Mouse (Mus musculus) ovary, adult 18-20 months (tissue): ENCODE data around the gene Fam213a.
A peak's percentile ranks its signal among the peaks of the same experiment; 100 is the strongest.
"Not testable (repeated sequence)": the region's sequence is repeated elsewhere in the genome, so short reads cannot be mapped to it uniquely, and the experiment has no call there.

ENCODE experiments used
- DNase-seq: peaks from one replicate; pipeline ENCODE4 v3.0.0; 2022; ENCODE audit warnings: low spot score, mixed read lengths

Gene Fam213a

DNA sequence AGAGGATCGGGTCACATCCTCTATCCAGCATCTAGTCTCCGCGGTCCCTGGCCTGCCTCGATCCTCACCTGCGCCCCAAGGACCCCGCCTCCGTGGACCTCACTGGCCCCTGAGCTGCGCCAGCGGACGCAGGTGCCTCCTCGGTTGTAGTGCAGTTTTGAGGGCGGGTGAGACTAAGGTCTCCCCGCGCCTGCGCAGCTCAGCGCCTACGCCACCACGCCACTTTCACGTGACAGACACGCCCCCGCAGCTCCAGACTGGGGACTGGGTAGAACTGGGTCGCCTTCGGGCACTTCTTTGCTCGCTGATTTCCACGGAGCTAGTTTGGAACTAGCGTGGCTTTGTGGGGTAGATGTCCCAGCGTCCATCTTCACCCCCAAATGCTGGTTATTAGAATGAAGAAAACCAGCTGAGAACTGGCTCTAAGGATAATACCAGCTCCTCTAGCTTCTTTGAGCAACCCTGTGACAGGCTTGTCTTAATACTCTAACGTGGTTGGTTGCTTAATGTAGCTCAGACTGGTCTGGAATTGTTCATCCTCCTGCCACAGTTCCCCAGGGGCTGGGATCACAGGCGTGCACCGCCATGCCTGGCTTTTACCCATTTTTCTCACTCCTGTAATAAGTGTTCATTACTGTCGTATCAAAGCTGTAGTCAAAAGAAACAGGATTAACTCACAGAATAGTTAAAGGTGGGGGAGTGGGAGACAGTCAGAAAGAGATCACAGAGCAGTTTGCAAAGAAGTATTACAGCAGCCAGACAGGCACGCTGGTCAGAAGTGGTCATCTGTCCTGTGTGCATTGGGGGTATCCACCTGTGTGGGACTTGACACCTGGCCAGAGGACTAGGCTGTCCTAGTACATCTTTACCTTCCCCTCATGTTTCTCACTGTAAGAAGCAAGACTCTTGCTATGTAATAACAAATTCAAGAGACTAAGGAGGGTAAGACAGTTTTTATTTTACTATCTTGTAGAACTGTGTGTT, at the start of gene Fam213a:
Fam213a (minus strand) TSS at position 159 of the 984 bp plus-strand sequence.
- DNase-seq, result peak; percentile 85

DNA sequence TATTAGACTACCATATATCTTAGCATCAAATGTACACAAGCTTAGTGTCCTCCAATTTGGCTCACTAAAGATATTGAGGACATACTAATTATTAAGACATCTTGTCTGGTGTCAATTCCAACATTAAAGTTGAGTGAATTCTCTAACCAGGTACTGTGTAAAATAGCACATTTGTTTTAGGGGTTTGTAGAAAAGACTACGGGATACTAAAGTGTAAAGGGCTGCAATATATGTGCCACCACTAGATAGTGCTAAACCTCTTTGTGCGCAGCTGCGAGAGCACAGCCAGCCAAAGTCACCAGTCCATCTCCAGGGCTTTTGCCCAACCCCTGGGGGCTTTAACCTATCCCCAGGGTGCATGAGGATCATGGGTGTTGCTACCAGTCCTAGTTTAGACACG, 39.6 kb upstream of the Fam213a start:
- DNase-seq, result not testable (repeated sequence)

DNA sequence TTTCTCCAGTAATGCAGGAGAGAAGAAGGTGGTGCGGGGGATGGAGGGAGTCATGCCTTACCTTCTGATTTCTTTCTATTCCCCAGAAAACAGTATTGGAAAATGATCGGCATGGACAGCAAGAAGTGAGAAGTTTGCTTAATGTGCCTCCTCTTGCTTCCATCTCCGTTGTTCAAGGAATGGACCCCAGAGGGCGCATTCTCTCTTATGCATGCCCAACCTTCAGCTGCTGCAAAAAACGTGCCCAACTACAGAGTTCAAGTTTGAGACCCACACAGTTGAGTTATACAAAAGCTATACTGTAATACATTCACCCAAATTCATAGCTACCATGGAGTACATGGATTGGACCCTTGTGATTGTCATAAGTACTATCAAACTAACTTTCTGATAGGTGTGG, 38.9 kb upstream of the Fam213a start:
- DNase-seq, result no peak

DNA sequence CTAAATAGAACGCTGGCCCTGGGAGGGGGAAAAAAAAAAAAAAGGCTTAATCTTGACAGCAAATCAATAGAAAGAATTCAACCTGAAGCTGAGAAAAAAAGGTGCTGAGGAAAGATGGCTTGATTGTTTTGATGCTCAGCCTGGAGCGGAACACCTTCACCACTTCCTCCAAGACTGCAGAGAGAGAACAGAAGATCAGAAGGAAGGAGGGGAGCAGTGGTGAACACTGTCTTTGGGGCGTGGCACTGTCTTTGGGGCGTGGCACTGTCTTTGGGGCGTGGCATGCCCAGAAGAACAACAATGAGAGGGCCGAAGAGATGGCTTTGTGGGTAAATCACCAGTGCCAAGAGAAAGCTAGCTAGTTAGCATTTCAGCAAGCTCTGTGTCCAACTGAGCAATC, 36.9 kb upstream of the Fam213a start:
- DNase-seq, result no peak

DNA sequence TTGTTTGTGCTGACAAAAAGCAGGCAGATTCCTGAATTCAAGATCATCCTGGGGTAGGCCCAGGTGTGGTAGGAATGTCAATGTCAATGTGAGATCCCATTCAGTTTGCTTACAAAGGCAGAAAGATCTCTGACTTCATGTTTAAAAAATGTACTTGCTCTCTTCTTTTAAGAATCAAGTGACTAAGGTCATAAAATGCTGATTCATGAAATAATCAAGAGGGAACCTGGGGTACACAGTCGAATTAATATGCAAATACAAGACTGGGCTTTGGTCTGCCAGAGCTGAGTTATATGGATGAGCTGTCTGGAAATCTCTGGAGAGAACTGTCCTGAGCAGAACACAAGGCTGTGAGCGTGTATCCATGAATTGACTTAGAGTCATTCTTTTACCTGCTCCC, 33.8 kb upstream of the Fam213a start:
- DNase-seq, result no peak

DNA sequence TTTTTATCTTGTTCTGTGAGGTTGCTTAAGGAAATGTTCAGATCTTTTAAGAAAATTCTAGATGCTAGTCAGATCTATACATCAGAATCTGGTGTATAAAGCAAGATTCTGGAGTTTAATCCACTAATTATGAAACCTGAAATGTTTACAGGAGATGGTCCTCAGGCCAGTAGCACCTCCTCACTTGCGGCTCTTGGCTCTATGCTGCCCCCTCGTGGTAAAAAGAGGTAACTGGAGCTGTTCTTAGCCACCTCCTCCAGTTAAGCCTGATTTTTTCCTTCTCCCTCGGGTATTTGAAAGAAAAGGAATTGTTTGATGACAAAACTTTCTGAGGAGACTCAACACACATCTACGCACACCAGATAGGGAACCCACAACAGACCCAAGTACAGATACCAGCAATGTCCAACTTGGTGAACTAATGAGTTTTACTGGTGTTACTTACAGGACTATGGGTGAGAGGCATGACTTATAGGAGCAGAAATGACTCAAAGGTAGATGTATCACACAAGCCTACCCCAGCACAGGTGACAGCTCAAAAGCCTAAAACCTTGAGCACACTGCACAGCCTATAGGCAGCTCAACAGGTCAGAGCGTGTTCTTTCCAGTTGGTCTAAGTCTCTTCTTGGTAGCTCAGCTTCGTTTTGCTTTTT, 21.7 kb upstream of the Fam213a start:
- DNase-seq, result no peak

DNA sequence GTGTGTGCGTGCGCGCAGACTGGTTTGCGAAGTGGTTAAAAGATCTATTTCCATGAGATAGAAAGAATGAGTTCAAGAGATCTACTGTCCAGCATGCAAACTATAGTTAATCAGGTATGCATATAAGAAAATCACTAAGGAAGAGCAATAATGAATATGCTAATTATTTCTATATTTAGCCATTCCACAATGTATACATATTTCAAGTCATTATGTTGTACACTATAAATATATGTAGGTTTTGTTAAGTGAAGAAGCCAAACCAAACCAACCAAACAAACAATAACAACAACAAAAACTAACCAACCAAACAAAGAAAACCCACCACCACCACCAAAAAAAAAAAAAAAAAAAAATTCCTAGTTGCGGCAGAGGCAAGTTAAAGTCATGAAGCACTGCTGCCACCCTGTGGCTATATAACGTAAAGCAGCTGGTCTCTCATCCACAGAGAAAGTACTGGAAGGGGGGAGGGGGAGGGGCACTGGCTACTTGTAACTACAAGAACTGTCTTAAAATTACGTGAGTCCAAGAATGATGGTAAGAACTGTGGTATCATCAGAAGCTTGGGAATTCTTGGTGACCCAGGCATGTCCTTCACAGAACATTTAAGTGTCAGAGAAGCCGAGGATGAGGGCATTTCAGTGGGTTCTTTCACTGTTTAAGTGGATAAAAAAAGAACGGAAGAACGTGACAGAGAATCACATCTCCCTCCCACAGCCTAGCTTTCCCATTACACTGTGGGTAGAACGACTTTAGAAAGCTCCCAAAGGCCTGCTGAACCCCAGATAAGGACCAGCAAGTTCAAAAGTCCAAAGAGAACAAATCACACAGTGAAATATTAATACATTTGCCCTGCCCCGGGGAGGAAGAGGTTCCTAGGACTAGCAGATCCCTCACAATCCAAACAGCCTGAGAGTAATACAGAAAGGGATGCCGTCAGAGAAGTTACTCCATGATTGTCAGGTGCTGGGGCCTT, 19.8 kb upstream of the Fam213a start:
- peak; percentile 37 for DNase-seq

DNA sequence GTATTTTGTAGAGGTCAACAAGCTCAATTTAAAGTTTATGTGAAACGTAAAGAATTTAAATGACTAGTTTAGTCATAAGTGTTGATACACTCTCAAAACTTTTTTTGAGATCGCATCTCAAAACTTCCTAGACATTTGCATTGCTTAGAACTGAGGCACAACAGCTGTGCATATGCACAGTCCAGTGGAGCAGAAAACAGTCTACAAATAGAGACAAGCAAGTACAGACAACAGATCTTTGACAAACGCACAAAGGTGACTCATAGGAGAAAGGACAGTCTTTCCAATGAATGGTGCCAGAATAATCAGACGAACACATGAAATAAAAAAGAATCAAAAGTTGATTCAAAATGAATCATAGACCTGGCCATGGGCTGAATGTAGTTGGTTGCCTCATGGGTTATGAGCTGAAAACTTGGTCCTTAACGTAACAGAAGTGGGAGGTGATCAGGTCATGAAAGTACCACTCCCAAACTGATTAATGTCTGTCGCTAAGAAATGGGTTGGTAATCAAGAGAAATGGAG, 17.5 kb upstream of the Fam213a start:
- DNase-seq, result no peak

DNA sequence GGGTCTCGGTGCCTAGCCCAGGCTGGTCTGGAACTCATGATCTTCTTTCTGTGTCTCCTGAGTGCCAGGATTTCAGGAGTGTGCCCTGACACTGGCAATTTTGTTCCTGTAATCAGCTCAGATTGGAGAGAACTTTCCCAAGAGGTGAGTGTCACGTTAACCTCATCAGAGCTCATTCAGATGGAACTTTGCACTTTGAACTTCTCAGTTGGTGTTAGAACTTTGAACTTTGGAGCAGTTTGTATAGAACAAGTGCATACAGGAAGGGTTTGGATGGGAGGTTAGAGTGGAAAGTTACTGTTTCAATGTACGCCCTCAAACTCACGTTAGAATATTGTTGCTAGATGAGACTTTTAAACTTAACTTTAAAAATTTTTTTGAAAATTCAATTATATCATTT, 15.7 kb upstream of the Fam213a start:
- DNase-seq, result no peak

DNA sequence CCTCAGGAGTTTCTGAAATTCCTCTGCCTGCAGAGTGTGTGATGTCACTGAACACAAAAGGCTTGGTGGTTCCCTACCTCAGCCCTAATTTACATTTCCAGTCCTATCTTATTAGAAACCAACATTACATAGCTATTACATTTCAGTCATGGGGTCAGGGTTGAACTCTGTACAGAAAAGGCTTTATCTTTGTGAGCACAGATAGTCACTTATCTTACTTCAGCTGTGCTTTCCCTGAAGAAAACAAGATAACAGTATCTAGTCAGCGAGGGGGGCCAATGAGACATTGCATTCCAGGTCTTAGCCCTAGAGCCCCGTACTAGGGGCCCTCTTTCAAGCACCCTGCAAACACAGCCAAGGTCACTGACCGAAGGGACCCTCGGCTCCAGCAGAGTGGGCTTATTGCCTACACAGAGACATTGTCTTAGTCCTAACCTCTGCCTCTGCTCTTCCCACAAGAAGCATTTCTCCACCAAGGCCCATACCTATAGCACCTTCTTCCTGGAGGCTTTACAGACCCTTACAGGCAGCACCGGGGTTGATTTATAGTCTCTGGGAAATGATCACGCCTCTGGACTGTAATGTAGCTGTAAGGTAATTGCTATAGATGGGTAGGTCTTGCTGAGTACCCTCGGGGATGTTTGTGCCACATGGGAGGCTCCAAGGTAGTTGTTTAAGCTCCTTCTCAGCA, 12.2 kb upstream of the Fam213a start:
- no peak for DNase-seq

DNA sequence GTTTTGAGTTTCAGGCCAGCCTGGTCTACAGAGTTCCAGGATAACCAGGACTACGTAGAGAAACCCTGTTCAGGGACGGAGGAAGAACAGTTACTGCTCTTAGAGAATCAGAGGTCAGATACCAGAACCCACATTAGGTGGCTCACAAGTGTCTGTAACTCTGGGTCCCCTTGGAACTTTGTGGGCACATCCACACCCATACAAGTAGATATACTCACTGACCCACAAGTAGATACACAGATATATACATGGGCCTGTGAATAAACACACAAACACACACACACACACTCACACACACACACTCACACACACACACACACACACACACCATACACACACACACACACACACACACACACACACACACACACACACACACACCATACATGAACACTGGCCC, 11.5 kb upstream of the Fam213a start:
- no peak for DNase-seq

DNA sequence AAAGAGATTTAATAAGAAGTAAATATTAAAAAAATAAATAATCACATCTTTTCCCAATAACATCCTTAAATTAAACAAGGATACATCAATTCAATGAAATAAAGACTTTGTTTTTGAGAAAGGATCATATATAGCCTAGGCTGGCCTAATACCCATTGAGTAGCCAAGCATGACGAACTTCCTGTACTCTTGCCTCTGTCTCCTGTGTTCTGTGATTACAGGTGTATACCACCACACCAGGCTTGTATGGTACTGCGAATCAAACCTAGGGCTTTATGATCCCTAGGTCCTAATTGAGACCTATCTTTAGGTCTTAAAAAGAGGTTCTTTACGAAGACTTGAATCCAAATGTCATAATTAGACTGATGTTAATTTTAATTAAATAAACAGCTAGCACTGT, 7.7 kb upstream of the Fam213a start:
- DNase-seq, result no peak

DNA sequence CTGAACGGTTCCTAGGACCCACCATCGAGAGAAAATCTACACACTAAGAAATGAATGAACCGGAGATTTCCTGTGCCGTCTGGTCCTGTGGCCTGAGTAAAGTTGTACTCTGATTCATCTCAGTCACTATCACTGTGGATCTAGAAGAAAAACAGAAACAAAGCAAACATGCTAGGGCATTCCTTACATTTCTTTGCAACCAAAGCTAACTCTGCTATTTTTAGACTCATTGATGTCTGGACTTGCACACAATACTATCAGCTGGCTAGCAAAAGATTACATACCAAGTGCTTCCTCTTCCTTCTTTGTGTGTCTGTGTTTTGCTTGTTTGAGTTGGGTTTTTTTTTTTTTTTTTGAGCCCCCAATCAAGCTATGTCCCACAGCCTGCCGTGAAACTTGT, 3.9 kb upstream of the Fam213a start:
- no peak for DNase-seq

DNA sequence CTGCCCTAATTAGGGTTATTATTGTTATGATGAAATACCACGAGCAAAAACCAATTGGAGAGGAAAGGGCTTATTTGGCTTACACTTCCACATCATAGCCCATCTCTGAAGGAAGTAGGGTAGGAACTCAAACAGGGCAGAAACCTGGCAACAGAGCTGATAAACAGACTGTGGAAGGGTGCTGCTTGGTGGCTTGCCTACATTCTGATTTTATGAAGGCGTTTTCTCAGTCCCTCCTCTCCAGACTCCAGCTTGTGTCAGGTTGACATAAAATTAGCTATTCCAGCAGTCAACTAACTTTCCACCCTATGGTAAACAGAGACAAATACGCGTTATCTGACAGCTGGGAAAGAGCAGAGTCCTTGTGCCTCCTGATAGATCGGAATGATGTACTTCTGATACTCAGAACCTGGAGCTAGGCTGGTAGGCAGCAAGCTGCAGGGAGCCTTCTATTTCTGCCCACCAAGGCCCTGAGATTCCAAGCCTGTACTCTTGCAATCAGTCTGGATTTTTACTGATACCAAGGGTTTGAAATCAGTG, 1.2 kb upstream of the Fam213a start:
- DNase-seq, result no peak

DNA sequence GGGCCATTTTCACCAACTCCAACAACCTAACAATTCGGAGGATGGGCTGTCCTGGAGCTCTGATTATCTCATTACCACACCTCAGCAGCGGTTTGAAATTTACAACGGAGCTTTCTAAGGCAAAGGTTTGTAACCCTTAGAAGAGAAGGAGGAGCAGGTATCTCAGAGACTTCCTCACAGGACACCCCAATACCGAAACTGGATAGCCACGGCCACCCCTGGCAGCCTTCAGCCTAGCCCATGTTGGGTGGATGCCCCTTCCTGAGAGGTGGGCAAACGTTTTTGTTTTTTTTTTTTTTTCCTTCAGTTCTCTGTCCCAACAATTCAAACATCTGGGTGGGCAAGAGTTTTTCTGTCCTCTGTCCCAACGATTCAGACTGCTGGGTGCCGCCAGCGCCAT, 445 bp downstream of the Fam213a start:
- no peak for DNase-seq

DNA sequence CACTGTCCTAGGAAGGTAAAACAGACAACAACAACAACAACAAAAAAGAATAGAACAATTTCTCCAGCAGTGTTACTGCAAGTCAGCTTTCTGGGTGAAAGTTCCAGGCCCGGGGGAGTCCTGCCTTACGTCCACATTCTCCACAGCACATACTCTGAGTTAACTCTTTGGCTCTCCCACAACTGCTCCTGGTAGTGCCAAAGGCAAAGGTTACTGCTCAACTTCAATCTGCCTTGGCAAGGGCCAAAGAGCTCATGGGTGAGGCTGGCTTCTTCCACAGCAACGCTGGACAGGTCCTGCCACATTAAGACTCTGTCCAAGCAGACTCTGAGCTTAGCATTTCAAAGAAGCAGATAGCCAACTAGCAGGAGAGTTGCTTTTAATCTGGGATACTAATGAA, 1.7 kb downstream of the Fam213a start:
- DNase-seq, result no peak

DNA sequence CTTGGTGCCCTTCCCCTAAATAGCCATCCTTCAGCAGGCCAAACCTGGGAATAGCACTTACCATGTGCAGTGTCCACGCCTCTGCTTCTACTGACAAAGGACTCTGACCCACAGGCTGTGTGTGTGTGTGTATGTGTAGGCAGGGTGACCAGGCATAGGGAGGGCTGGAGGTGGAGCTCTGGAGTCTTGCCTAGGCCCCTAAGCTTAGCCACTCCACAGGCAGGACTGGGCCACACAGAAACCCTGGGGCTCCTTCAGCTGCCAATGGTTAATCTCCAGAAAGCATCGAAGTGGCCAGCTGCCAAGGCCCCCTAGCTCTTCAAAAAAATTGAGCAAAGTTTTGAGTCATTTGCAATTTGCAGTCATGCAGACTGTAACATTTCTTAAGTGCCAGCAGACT, 5.5 kb downstream of the Fam213a start:
- no peak for DNase-seq

DNA sequence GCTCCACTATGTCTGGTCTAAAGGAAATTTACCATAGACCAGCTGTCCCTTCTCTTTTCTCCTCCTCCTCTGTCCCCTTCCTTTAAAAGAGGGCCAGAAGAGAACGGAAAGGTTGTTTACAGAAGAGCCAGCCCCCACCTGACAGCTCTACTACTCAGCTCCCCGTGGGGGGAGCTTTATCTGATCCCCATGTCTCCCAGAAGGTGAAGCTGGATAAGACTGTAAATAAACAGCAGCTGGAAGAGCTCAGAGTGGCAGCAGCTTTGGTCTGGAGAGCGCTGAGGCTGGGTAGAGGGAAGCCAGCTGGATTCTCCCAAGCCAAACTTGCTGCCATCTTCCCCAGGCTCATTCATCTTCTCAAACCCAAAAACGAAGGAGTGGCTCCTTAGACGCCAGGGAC, 5.9 kb downstream of the Fam213a start:
- no peak for DNase-seq

DNA sequence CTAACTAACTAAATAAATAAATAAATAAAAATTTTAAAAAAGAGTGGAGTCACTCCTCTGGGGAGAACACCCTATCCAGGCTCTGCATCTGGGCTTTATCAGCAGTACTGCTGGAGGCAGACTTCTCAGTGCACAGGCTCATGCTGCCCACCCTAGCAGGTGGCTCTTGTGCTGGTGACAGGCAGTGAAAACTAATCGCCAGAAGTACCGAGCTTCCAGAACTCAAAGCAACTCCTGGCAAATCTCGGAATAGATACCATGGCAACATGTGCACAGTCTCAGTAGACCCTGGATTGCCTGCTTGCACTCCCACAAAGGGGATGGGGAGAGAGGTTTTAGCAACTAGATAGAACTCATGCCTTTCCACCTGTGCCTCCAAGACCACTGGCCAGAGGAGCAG, 6.7 kb downstream of the Fam213a start:
- no peak for DNase-seq

DNA sequence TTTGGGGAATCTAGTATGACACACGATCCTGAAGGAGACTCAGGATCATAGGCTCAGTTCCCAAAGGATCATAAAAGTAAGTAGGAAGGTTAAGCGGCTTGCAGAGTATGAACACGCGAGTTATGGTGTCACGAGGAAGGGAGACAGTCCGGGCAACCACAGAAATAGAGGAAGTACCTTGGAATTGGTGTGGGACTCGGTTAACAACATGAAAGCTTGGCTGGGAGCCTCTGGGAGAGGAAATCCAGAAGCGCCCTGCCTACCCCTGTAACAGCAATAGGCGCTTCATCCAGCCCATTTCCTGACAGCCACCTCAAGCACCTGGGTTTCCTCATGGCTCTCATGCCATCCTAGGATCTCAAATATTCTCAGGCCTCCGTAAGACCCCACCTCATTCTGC, 7.3 kb downstream of the Fam213a start:
- DNase-seq, result no peak

DNA sequence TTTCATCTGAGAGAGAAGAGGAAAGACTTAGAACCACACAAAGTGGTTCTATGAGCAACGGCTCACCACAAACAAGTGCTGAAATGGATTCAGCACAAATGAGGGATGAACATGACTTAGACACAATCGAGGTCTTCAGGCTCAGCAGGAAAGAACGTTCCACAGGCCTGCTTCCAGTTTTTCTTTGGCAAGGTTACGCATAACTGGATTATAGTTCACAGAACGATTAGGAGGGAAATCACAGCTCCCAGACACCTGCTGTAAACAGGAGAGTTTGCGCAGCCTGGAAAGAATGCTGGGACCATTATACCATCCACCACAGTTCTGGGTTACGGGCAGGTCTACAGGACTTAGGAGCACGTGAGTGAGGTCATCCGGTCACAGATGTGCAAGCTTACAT, 7.9 kb downstream of the Fam213a start:
- no peak for DNase-seq
